Mouse (Mus musculus) kidney, postnatal 0 days (tissue): Measurements from ENCODE around the gene Tpcn2. TPM values are rescaled to one million over a fixed set of nuclear protein-coding genes. Genes with fewer than 3 reads are reported as not detected.

Experiments used
- ATAC-seq: fragments of 200-750 bp; cut with Nextera tagmentation; replicated peaks from 2 replicates; pipeline ENCODE4 v1.8.0; 2017; ENCODE audit warnings: low read depth, moderate number of reproducible peaks, moderate TSS enrichment, moderate library complexity; ENCODE audit not compliant: low FRiP score
- DNase-seq: peaks from one replicate; pipeline ENCODE4 v3.0.0-alpha.2; 2016; ENCODE audit warnings: low spot score
- H3K27ac ChIP-seq: fragments of 300-500 bp; sonication (generic); 2 replicates; pipeline ENCODE4 v1.5.1; 2014; ENCODE audit warnings: mild to moderate bottlenecking
- H3K27me3 ChIP-seq: fragments of 300-500 bp; sonication (generic); 2 replicates; pipeline ENCODE4 v1.6.1; 2014; ENCODE audit warnings: low read length, mixed read lengths; ENCODE audit not compliant: insufficient read depth
- H3K36me3 ChIP-seq: fragments of 300-500 bp; sonication (generic); 2 replicates; pipeline ENCODE4 v1.6.1; 2014; ENCODE audit warnings: low read length, mixed read lengths; ENCODE audit not compliant: insufficient read depth
- H3K4me1 ChIP-seq: fragments of 300-500 bp; sonication (generic); replicated peaks from 2 replicates; pipeline ENCODE4 v1.6.1; 2014; ENCODE audit warnings: antibody characterized with exemption, low read length, mixed read lengths; ENCODE audit not compliant: insufficient read depth
- H3K4me2 ChIP-seq: fragments of 300-500 bp; sonication (generic); 2 replicates; pipeline ENCODE4 v1.6.1; 2014; ENCODE audit warnings: mild to moderate bottlenecking, low read length, moderate library complexity, mixed read lengths
- H3K4me3 ChIP-seq: fragments of 300-500 bp; sonication (generic); replicated peaks from 2 replicates; pipeline ENCODE4 v1.5.1; 2014; ENCODE audit warnings: low read depth, low read length
- H3K9ac ChIP-seq: fragments of 300-500 bp; sonication (generic); 2 replicates; pipeline ENCODE4 v1.6.1; 2014; ENCODE audit warnings: low read depth, low read length
- H3K9me3 ChIP-seq: fragments of 300-500 bp; sonication (generic); replicated peaks from 2 replicates; pipeline ENCODE4 v1.6.1; 2016; ENCODE audit warnings: low read length, inconsistent platforms, mixed read lengths
- CTCF ChIP-seq: IDR thresholded peaks from 2 replicates; pipeline ENCODE4 v1.5.1; 2016; ENCODE audit warnings: antibody characterized with exemption, low read depth, mild to moderate bottlenecking, moderate library complexity
- WGBS: fragments of 180-500 bp; shearing (Covaris S2); extraction: QIAGEN DNeasy Blood & Tissue Kit; methylation state at CpG from one replicate; pipeline ENCODE4 v1.1.7; 2014; 5-methylcytosine and 5-hydroxymethylcytosine counted together
- polyA plus RNA-seq: library from polyadenylated mRNA; unstranded; fragments of >200 nt; fragmentation: Nextera tagmentation; extraction: Ambion mirVana; gene quantifications from 2 replicates; pipeline ENCODE4 v1.2.1, GENCODE M21; 2015

Gene Tpcn2
- polyA plus RNA-seq, 1 experiment from 2014 or later = 7.7 TPM

GRCm38 (mm10) chr7:145240929-145241328 lies 42.9 kb downstream of the Tpcn2 start:
- TF ChIP-seq CTCF = no peak
- Histone ChIP-seq H3K4me1 (peaks cover 12% of the 10 kb centered on the region; the same call in 1 of the 2 replicates), H3K27ac (no peak overlapping the region), H3K27me3 (no peaks in the 10 kb centered on the region), H3K4me3 (no peak overlapping the region), H3K9ac (no peak overlapping the region), H3K9me3 (no peaks in the 10 kb centered on the region), H3K4me2 (no peak overlapping the region), H3K36me3 (no peaks in the 10 kb centered on the region)
- 69% methylated on average over 4 of the region's 4 CpGs for WGBS
- ATAC-seq (no peak), DNase-seq (no peak)

DNA sequence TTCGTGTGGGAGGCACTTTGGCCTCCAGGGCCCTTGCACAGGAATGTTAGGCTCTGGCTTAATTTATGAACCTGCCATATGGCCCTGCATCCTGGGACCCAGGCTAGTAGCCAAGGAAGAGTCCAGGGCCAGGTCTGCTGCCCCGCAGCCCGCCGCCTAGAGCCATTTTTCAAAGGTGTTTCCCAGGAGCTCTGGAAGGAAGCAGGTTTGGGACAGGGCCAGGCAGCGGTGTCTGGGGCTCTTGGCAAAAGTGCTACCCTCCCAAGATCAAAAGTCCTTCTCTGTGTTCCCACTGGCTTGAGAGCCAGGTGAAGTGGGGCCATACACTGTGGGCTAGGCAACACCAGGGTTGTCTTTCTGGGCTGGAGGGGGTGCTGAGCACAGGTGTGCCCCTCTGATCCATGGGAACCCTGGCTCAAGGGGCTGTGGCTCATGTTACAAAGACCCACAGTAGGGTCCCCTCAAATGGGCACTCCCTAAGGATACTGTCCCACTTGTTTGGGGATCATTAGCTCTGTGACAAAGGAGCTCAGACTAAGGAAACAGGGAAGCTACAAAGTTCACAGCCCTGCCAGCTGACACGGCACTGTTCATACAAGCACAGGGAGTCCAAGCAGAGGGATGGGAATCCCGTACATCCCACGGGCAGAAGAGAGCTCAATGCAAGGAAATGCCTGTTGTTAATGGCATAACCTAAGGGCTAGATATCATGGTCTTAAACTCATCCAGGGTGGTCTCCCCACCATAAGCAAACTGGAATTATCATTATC lies 43.9 kb downstream of the Tpcn2 start:
- TF ChIP-seq CTCF = no peak
- Histone ChIP-seq H3K4me1 (peaks cover 12% of the 10 kb centered on the region), H3K9ac (no peak overlapping the region), H3K4me3 (no peak overlapping the region), H3K4me2 (no peak overlapping the region), H3K36me3 (no peaks in the 10 kb centered on the region), H3K27ac (no peak overlapping the region), H3K27me3 (no peaks in the 10 kb centered on the region), H3K9me3 (no peaks in the 10 kb centered on the region)
- DNase-seq (no peak), ATAC-seq (no peak)
- WGBS = 41% methylated on average over 8 of the region's 8 CpGs

- Histone ChIP-seq H3K4me1 (peaks cover 12% of the 10 kb centered on the region), H3K9me3 (no peaks in the 10 kb centered on the region), H3K4me2 (no peak overlapping the region), H3K4me3 (no peak overlapping the region), H3K36me3 (no peaks in the 10 kb centered on the region), H3K9ac (no peak overlapping the region), H3K27me3 (no peaks in the 10 kb centered on the region), H3K27ac (no peak overlapping the region)
- DNase-seq = no peak
- WGBS = 36% methylated on average over 6 of the region's 6 CpGs
- TF ChIP-seq CTCF = no peak
- ATAC-seq = no peak
Measured at GRCm38 (mm10) chr7:145239145-145239544, 44.7 kb downstream of the Tpcn2 start.

DNA sequence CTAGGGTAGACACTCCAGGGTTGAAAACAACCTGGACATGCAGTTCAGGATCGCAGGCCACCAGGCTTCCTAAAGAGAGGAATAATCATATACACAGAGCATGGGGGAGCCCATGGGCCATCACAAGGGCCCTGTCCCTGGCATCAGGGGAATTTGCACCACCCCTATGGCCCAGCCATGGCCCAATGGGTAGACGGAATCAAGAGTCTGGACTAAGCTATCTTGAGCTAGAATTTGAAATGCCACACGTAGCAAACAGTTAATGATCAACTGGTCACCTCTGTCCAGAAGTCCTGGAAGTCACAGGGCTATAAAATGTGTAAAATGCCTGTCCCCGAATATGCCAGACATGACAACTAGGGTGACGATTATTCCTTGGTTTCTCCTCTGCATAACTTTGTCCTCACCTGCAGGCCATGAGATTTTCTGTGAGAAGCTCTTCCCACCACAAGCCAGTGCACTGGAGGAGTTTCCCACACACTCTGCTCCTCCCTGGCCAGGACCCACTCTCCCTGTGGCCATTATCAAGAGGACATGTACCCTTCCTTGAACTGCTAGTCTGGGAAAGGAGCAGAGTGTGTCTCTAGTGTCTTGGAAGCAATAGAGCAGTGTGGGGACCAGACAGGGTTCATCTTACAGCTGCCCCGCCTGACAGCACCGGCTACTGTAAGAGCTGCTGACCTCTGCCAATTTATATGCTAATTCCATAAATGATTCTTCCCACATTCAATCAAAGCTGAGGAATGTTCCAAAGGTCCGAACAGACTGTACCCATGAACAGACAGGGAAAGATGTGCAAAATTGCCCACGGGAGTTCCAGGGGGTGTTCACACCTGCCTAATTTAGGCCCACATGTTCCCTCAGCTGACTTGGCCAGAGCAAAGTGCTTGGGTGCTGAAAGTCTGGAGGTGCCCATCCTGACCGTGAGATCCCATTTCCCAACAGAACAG lies 48.7 kb downstream of the Tpcn2 start:
- H3K4me3 ChIP-seq = no peak overlapping the region
- no peaks in the 10 kb centered on the region for H3K9me3 ChIP-seq
- H3K9ac ChIP-seq = no peak overlapping the region
- ATAC-seq (peak; percentile 64; the same call in 1 of the 2 replicates), DNase-seq (peak; percentile 45)
- H3K36me3 ChIP-seq = no peaks in the 10 kb centered on the region
- no peak for TF ChIP-seq CTCF
- whole genome bisulfite sequencing = 54% methylated on average over 10 of the region's 10 CpGs
- H3K4me2 ChIP-seq = no peak overlapping the region
- H3K27ac ChIP-seq = peak overlapping the region; percentile 64
- H3K27me3 ChIP-seq = no peaks in the 10 kb centered on the region
- peaks cover 14% of the 10 kb centered on the region for H3K4me1 ChIP-seq

DNA sequence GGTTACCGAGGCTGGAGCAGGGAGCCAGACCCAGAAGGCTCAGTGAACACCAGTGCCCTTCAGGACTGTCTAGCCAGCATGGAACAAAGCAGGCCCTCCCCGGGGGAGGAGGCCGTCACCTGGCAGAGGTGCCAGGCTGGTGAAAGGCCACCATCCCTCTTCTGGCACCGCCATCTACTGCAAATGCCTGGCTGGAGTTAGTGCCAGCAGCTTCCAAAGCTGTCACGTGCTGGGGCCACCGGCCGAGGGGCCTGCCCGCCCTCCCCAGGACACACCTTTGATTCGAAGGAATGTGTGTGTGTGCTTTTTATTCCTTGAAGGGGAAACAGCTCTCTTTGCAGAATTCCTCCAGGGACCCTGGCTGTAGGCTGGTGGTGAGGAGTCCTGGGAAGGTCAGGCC lies 52.2 kb downstream of the Tpcn2 start:
- H3K36me3 ChIP-seq = no peaks in the 10 kb centered on the region
- no peaks in the 10 kb centered on the region for H3K27me3 ChIP-seq
- H3K4me1 ChIP-seq = peaks cover 4% of the 10 kb centered on the region; the same call in 1 of the 2 replicates
- WGBS = 38% methylated on average over 9 of the region's 9 CpGs
- H3K4me2 ChIP-seq = no peak overlapping the region
- peak; percentile 74; the same call in 1 of the 2 replicates for ATAC-seq
- H3K27ac ChIP-seq = peak overlapping the region; percentile 83
- H3K9me3 ChIP-seq = no peaks in the 10 kb centered on the region
- TF ChIP-seq CTCF = no peak
- no peak overlapping the region for H3K9ac ChIP-seq
- H3K4me3 ChIP-seq = no peak overlapping the region
- DNase-seq = peak; percentile 65

DNA sequence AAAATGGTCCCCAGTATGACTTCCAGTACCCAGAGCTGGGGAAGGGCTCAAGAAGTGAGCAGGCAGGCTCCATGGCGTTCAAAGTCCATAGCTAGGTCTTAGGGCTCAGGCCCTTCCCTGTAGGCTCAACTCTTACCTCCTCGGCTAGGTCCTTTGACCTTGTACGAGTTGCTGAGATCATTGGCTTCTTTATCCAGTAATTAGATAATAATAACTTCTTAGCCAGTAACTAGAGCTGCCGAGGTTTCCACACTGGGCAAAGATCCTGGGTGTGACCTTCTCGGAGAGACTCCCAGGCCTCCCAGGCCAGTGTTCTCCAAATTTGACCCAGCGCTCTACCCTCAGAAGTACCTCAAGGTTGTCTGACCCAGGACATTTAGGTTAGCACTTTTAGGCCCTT lies 57.2 kb downstream of the Tpcn2 start:
- Histone ChIP-seq H3K4me1 (peaks cover 9% of the 10 kb centered on the region), H3K27ac (no peak overlapping the region), H3K27me3 (no peaks in the 10 kb centered on the region), H3K4me2 (no peak overlapping the region), H3K36me3 (no peaks in the 10 kb centered on the region), H3K9me3 (no peaks in the 10 kb centered on the region), H3K9ac (no peak overlapping the region), H3K4me3 (no peak overlapping the region)
- DNase-seq = no peak
- TF ChIP-seq CTCF = no peak
- 88% methylated on average over 6 of the region's 6 CpGs for whole genome bisulfite sequencing
- no peak for ATAC-seq
